Mouse (Mus musculus): ENCODE measurements at regions not wholly inside any gene's neighbourhood (a gene's known extent, or its start where the extent isn't known, plus 50 kb on each side); places are given as distances from the start of the nearest gene placed in this dataset.

DNA sequence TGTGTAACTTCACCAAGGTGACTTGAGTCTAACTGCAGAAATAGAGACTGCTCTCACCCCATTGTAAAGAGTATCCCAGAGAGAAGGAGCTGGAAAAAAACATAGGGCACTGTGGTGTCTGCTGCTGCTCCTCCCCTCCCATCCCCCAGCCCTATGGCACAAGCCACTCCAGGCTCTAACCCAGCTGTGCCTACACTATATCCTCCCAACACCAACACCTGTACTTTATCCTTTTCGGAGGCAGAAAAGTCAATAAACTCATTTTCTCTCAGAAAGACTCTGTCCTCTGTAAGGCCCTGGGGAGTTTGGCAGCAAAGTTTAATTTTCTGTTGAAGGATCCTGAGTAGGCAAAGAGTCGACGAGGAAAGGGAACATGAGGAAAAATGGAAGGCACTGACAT, 617.3 kb upstream of the Cdh11 start:
- H3K27me3 ChIP-seq (ENCODE audit: control insufficient read depth, insufficient read depth, low read length) = no peaks in the 10 kb centered on the region

DNA sequence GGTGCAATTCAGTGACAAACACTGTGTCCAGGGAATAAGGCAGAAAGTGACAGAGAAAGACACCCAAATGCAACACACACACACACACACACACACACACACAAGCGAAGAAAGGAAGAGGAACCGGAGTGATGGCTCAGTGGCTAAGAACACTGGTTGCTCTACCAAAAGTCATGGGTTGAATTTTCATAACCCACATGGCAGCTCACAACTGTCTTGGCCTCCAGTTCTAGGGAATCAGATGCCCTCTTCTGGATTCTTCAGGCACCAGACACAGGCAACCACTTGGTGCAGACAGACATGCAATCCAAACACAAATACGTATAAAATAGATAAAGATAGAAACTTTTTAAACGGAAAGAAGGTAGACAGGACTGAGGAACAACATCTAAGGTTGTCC, 618.4 kb upstream of the Cdh11 start:
- Histone ChIP-seq H3K36me3 (ENCODE audit: control insufficient read depth, insufficient read depth, low read length) (no peaks in the 10 kb centered on the region), H3K27ac (replicated peaks in 1 of 2; ENCODE audit: control insufficient read depth in 1 of 2, insufficient read depth in 1 of 2, low read depth in 2 of 2, low read length in 2 of 2) (no peak overlapping the region)
- 81% methylated on average over 4 of the region's 4 CpGs for WGBS

More for the DNA sequence above, 617.3 kb upstream of the Cdh11 start:
- Histone ChIP-seq H3K4me2 (ENCODE audit: low read length) (no peak overlapping the region), H3K9ac (ENCODE audit: low read length) (no peak overlapping the region), H3K27ac (replicated peaks in 1 of 2; ENCODE audit: control insufficient read depth in 1 of 2, insufficient read depth in 1 of 2, low read depth in 2 of 2, low read length in 2 of 2) (no peak overlapping the region), H3K36me3 (ENCODE audit: control insufficient read depth, insufficient read depth, low read length) (no peaks in the 10 kb centered on the region), H3K4me3 (ENCODE audit: control insufficient read depth in 1 of 2, insufficient read depth in 1 of 2, low read depth in 1 of 2, low read length in 2 of 2) (no peak overlapping the region), H3K4me1 (ENCODE audit: control insufficient read depth in 2 of 2, insufficient read depth in 2 of 2, low read length in 2 of 2) (peaks cover 3 to 9% of the 10 kb centered on the region in 2 experiments; a peak in 3 of 4 replicates), H3K9me3 (ENCODE audit: control insufficient read depth, low read length) (0 out of 2 replicates have a peak, but pooled peaks cover 3% of the 10 kb centered on the region)
- no peak for ATAC-seq (ENCODE audit: insufficient number of reproducible peaks, insufficient read depth, low FRiP score, low read depth)
- 80% methylated on average over 3 of the region's 3 CpGs for WGBS

GRCm38 (mm10) chr8:103405787-103406186, 620.3 kb upstream of the Cdh11 start:
- Histone ChIP-seq H3K27me3 (ENCODE audit: control insufficient read depth, insufficient read depth, low read length) (no peaks in the 10 kb centered on the region), H3K9ac (ENCODE audit: low read length) (no peak overlapping the region), H3K4me1 (ENCODE audit: control insufficient read depth in 2 of 2, insufficient read depth in 2 of 2, low read length in 2 of 2) (peaks cover 8 to 16% of the 10 kb centered on the region in 2 experiments; a peak in 3 of 4 replicates), H3K36me3 (ENCODE audit: control insufficient read depth, insufficient read depth, low read length) (no peaks in the 10 kb centered on the region), H3K27ac (replicated peaks in 1 of 2; ENCODE audit: control insufficient read depth in 1 of 2, insufficient read depth in 1 of 2, low read depth in 2 of 2, low read length in 2 of 2) (no peak overlapping the region), H3K4me2 (ENCODE audit: low read length) (no peak overlapping the region), H3K9me3 (ENCODE audit: control insufficient read depth, low read length) (no peaks in the 10 kb centered on the region), H3K4me3 (ENCODE audit: control insufficient read depth in 1 of 2, insufficient read depth in 1 of 2, low read depth in 1 of 2, low read length in 2 of 2) (no peak overlapping the region)
- 31% methylated on average over 12 of the region's 12 CpGs for WGBS
- no peak for ATAC-seq (ENCODE audit: insufficient number of reproducible peaks, insufficient read depth, low FRiP score, low read depth)

More for the DNA sequence above, 618.4 kb upstream of the Cdh11 start:
- H3K4me1 ChIP-seq (ENCODE audit: control insufficient read depth in 2 of 2, insufficient read depth in 2 of 2, low read length in 2 of 2) = peaks cover 4 to 9% of the 10 kb centered on the region in 2 experiments; a peak in 3 of 4 replicates
- ATAC-seq (ENCODE audit: insufficient number of reproducible peaks, insufficient read depth, low FRiP score, low read depth) = no peak
- no peak overlapping the region for H3K4me3 ChIP-seq (ENCODE audit: control insufficient read depth in 1 of 2, insufficient read depth in 1 of 2, low read depth in 1 of 2, low read length in 2 of 2)
- no peak overlapping the region for H3K4me2 ChIP-seq (ENCODE audit: low read length)
- no peaks in the 10 kb centered on the region for H3K27me3 ChIP-seq (ENCODE audit: control insufficient read depth, insufficient read depth, low read length)
- H3K9ac ChIP-seq (ENCODE audit: low read length) = no peak overlapping the region
- H3K9me3 ChIP-seq (ENCODE audit: control insufficient read depth, low read length) = 0 out of 2 replicates have a peak, but pooled peaks cover 3% of the 10 kb centered on the region

- Histone ChIP-seq H3K27ac (replicated peaks in 1 of 2; ENCODE audit: control insufficient read depth in 1 of 2, insufficient read depth in 1 of 2, low read depth in 2 of 2, low read length in 2 of 2) (no peak overlapping the region), H3K9me3 (ENCODE audit: control insufficient read depth, low read length) (no peaks in the 10 kb centered on the region)
Observed at GRCm38 (mm10) chr8:103406921-103407320, 621.5 kb upstream of the Cdh11 start.

GRCm38 (mm10) chr8:103407631-103408030, 622.2 kb upstream of the Cdh11 start:
- no peak overlapping the region for H3K27ac ChIP-seq (replicated peaks in 1 of 2; ENCODE audit: control insufficient read depth in 1 of 2, insufficient read depth in 1 of 2, low read depth in 2 of 2, low read length in 2 of 2)
- H3K27me3 ChIP-seq (ENCODE audit: control insufficient read depth, insufficient read depth, low read length) = no peaks in the 10 kb centered on the region
- no peak overlapping the region for H3K4me3 ChIP-seq (ENCODE audit: control insufficient read depth in 1 of 2, insufficient read depth in 1 of 2, low read depth in 1 of 2, low read length in 2 of 2)
- H3K36me3 ChIP-seq (ENCODE audit: control insufficient read depth, insufficient read depth, low read length) = no peaks in the 10 kb centered on the region
- no peak for ATAC-seq (ENCODE audit: insufficient number of reproducible peaks, insufficient read depth, low FRiP score, low read depth)
- no peak overlapping the region for H3K9ac ChIP-seq (ENCODE audit: low read length)
- H3K9me3 ChIP-seq (ENCODE audit: control insufficient read depth, low read length) = no peaks in the 10 kb centered on the region
- H3K4me2 ChIP-seq (ENCODE audit: low read length) = no peak overlapping the region
- 63% methylated on average over 5 of the region's 5 CpGs for WGBS
- H3K4me1 ChIP-seq (ENCODE audit: control insufficient read depth in 2 of 2, insufficient read depth in 2 of 2, low read length in 2 of 2) = peaks cover 8 to 16% of the 10 kb centered on the region in 2 experiments; a peak in 3 of 4 replicates

More at GRCm38 (mm10) chr8:103406921-103407320, 621.5 kb upstream of the Cdh11 start:
- no peaks in the 10 kb centered on the region for H3K36me3 ChIP-seq (ENCODE audit: control insufficient read depth, insufficient read depth, low read length)
- no peak overlapping the region for H3K9ac ChIP-seq (ENCODE audit: low read length)
- ATAC-seq (ENCODE audit: insufficient number of reproducible peaks, insufficient read depth, low FRiP score, low read depth) = no peak
- no peaks in the 10 kb centered on the region for H3K27me3 ChIP-seq (ENCODE audit: control insufficient read depth, insufficient read depth, low read length)
- H3K4me3 ChIP-seq (ENCODE audit: control insufficient read depth in 1 of 2, insufficient read depth in 1 of 2, low read depth in 1 of 2, low read length in 2 of 2) = no peak overlapping the region
- 59% methylated on average over 2 of the region's 2 CpGs for WGBS
- H3K4me1 ChIP-seq (ENCODE audit: control insufficient read depth in 2 of 2, insufficient read depth in 2 of 2, low read length in 2 of 2) = peaks cover 8 to 16% of the 10 kb centered on the region in 2 experiments; a peak in 3 of 4 replicates
- H3K4me2 ChIP-seq (ENCODE audit: low read length) = no peak overlapping the region

GRCm38 (mm10) chr8:103408411-103408810, 623.0 kb upstream of the Cdh11 start:
- Histone ChIP-seq H3K9me3 (ENCODE audit: control insufficient read depth, low read length) (no peaks in the 10 kb centered on the region), H3K36me3 (ENCODE audit: control insufficient read depth, insufficient read depth, low read length) (no peaks in the 10 kb centered on the region), H3K4me3 (ENCODE audit: control insufficient read depth in 1 of 2, insufficient read depth in 1 of 2, low read depth in 1 of 2, low read length in 2 of 2) (no peak overlapping the region), H3K9ac (ENCODE audit: low read length) (no peak overlapping the region), H3K4me1 (ENCODE audit: control insufficient read depth in 2 of 2, insufficient read depth in 2 of 2, low read length in 2 of 2) (peaks cover 8 to 16% of the 10 kb centered on the region in 2 experiments; a peak in 3 of 4 replicates), H3K27me3 (ENCODE audit: control insufficient read depth, insufficient read depth, low read length) (no peaks in the 10 kb centered on the region), H3K27ac (replicated peaks in 1 of 2; ENCODE audit: control insufficient read depth in 1 of 2, insufficient read depth in 1 of 2, low read depth in 2 of 2, low read length in 2 of 2) (peak overlapping the region; percentile 19 to 34; a peak in 2 of 4 replicates), H3K4me2 (ENCODE audit: low read length) (no peak overlapping the region)
- WGBS = 65% methylated on average over 3 of the region's 3 CpGs
- ATAC-seq (ENCODE audit: insufficient number of reproducible peaks, insufficient read depth, low FRiP score, low read depth) = no peak

DNA sequence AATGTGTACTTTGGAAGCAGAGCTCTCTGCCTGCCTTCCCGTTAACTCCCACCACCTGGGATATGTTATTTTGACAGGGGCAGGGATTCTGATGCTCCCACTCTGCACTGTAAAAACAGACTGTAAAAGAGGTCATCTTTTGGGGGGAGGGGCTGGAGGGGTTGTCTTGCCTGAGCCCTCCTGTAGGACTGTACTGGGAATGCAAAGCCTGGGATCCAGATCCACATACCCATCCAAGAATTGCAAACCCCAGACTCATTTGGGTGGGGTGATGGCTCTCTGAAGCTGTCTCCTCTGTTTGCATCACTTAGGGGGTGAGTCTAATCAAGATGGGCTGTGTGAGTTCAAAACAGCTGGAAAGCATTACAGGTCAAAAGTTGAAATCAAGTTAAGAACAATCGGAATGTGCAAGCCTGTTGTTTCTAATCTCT, 623.7 kb upstream of the Cdh11 start:
- Histone ChIP-seq H3K9me3 (ENCODE audit: control insufficient read depth, low read length) (no peaks in the 10 kb centered on the region), H3K27me3 (ENCODE audit: control insufficient read depth, insufficient read depth, low read length) (no peaks in the 10 kb centered on the region), H3K4me1 (ENCODE audit: control insufficient read depth in 2 of 2, insufficient read depth in 2 of 2, low read length in 2 of 2) (peaks cover 8 to 22% of the 10 kb centered on the region in 2 experiments), H3K4me3 (ENCODE audit: control insufficient read depth in 1 of 2, insufficient read depth in 1 of 2, low read depth in 1 of 2, low read length in 2 of 2) (no peak overlapping the region), H3K9ac (ENCODE audit: low read length) (no peak overlapping the region), H3K4me2 (ENCODE audit: low read length) (no peak overlapping the region), H3K36me3 (ENCODE audit: control insufficient read depth, insufficient read depth, low read length) (no peaks in the 10 kb centered on the region), H3K27ac (replicated peaks in 1 of 2; ENCODE audit: control insufficient read depth in 1 of 2, insufficient read depth in 1 of 2, low read depth in 2 of 2, low read length in 2 of 2) (peak overlapping the region in 1 of 2 experiments; percentile 34; a peak in 3 of 4 replicates)
- peak; percentile 79 for ATAC-seq (ENCODE audit: insufficient number of reproducible peaks, insufficient read depth, low FRiP score, low read depth)
- 10% methylated on average over 2 of the region's 2 CpGs for WGBS

GRCm38 (mm10) chr8:103412731-103413130, 627.3 kb upstream of the Cdh11 start:
- Histone ChIP-seq H3K27me3 (ENCODE audit: control insufficient read depth, insufficient read depth, low read length) (no peaks in the 10 kb centered on the region), H3K4me2 (ENCODE audit: low read length) (no peak overlapping the region), H3K4me3 (ENCODE audit: control insufficient read depth in 1 of 2, insufficient read depth in 1 of 2, low read depth in 1 of 2, low read length in 2 of 2) (no peak overlapping the region), H3K9me3 (ENCODE audit: control insufficient read depth, low read length) (no peaks in the 10 kb centered on the region), H3K4me1 (ENCODE audit: control insufficient read depth in 2 of 2, insufficient read depth in 2 of 2, low read length in 2 of 2) (peaks cover 5 to 17% of the 10 kb centered on the region in 2 experiments; a peak in 2 of 4 replicates), H3K9ac (ENCODE audit: low read length) (no peak overlapping the region), H3K36me3 (ENCODE audit: control insufficient read depth, insufficient read depth, low read length) (no peaks in the 10 kb centered on the region), H3K27ac (replicated peaks in 1 of 2; ENCODE audit: control insufficient read depth in 1 of 2, insufficient read depth in 1 of 2, low read depth in 2 of 2, low read length in 2 of 2) (no peak overlapping the region)
- ATAC-seq (ENCODE audit: insufficient number of reproducible peaks, insufficient read depth, low FRiP score, low read depth) = no peak
- WGBS = 73% methylated on average over 7 of the region's 7 CpGs
